Mouse (Mus musculus): Measurements from ENCODE around the gene Ptar1.

Ptar1 gene

DNA sequence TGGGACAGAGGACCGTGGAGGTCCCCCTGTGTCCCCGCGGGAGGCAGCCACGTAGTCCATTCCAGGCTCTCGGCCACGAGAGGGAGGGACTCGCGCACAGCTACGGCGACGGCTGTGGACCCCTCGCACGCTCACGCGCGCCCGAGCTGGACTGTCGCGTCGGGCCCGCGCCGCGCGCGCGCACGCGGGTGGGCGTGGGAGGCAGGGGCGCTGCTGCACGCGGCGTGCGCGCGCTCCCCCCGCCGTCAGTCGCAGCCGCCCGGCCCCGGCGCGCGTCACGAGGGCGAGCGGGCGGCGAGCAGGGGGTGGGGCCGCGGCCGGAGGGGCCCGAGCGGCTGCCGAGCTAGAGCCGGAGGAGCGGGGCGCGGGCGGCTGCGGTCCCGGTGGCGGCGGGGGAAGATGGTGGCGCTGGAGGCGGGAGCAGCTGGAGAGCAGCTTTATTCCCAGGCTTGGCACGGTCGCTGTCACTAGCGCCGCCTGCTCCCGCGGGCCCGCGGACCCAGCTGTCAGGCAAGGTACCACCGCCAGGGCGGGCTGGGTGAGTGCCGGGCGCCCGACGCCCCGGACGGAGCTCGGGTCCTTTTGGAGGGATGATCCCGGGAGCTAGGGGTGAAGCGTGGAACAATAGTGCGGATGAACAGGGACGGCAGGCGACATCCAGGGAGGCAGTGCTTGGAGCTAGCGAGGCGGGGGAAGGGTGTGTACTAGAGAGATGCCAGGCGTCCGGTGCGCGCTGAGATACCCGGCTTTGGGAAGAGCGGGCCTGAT is 71.5 kb downstream of the Ptar1 start, which contains the start of gene Apba1:
Apba1 (plus strand) TSS at position 334 of the 768 bp plus-strand sequence.
- DNase-seq (ENCODE audit: low spot score in 2 of 2), result peak; percentile 66 to 75

DNA sequence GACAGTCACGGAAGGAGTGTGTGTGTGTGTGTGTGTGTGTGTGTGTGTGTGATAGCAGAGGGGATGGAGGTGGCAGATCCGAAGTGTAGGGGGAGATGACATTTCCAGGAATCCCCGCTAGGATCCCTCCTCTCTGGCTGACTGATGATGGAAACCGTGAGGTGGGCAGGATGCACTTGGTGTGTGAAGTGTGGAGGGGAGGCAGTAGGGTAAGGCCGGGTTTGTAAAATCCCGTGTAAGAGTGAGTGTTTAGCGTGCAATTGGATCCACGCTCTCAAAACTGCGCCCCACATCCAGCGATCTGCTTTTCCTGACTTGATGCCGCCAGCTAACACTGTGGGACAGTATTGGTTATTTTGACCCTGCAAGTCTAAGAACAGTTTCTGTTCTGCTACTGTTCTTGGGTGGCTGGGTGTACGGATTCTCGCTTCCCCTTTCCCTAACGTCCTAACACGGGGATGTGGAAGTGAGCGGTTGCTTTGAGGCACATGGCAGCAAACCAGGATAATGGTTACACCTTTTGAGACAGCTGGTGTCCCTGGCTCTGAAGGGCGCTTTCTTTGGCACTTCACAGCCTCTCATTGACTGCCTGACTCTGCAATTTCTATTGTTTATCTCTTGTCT is 72.2 kb downstream of the Ptar1 start:
- DNase-seq (ENCODE audit: low spot score in 2 of 2), result no peak

GRCm38 (mm10) chr19:23763371-23763770 is 76.1 kb downstream of the Ptar1 start:
- no peak for DNase-seq (ENCODE audit: low spot score in 2 of 2)

DNA sequence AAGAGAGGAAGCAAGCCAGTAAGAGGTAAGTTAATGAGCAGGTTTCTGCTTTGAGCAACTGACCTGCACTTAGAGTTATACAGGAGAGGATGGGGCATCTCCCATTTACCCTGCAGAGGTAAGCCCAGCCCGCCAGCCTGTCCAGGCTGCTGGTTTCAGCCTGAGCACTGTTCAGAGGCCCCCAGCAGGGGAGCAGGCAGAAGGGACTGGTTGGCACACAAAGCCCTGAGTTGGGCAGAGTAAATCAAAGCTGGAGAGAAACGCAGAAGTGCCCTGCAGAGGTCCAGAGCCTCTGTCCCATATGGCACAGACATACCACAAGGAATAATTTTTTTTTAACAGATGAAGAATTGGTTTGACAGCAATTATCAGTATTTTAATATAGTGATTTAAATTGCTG is 76.8 kb downstream of the Ptar1 start:
- no peak for DNase-seq (ENCODE audit: low spot score in 2 of 2)

DNA sequence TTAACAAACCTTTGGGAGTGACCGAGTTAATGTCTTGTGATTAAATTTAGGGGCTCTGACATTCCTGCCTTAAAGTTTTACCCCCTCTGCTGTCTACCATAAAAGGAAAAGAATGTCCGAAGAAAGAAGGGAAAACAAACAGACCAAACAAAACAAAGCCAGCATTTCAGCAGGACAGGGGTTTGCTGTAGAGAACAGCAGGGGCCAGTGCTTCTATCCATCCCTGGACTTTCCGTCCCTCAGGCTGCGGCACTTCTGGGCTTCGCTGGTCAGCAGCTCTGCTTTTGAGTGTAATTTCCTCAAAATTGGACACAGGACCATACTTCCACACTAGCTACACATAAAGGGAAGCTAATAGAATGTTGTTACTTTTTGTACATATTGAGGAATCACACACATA is 81.6 kb downstream of the Ptar1 start:
- no peak for DNase-seq (ENCODE audit: low spot score in 2 of 2)

- no peak for DNase-seq (ENCODE audit: low spot score in 2 of 2)
Measured at GRCm38 (mm10) chr19:23770494-23771423, 83.5 kb downstream of the Ptar1 start.

GRCm38 (mm10) chr19:23771971-23772370 is 84.7 kb downstream of the Ptar1 start:
- DNase-seq (ENCODE audit: low spot score in 2 of 2), result no peak

GRCm38 (mm10) chr19:23775356-23775755 is 88.1 kb downstream of the Ptar1 start:
- DNase-seq (ENCODE audit: low spot score in 2 of 2), result no peak

DNA sequence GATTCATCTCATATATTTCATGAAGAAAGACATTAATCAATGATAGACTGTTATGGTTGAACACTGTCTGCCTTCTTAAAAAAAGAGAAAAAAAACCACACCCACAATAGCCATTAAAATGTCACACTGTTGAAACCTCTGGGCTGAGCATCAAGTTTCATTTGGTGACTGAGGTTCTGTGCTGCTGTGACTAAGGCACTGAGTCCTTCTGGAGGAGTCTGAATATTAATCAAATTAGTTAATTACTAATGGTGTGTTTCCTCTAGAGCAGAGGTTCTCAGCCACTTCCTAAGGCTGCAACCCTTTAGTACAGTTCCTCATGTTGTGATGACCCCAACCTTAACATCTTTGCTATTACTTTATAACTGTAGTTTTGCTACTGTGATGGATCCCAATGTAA is 91.9 kb downstream of the Ptar1 start:
- DNase-seq (ENCODE audit: low spot score in 2 of 2), result no peak

DNA sequence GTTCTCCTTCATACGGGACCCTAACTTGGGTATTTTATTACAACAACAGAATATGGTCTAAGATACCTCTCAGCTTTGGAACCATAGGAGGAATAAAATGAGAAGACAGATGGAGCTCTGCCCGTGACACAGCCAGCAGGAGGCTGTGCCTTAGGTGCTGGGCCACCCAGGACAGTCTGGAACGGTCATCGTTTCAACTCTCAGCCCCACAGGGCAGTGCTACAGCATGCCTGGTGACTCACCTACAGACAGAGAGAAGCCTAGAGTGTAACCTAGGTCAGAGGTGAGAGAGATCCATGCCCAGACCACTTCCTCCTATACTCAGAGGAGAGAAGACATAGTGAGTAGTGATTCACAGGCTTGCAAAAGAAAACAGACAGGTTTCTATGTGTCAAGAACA is 92.9 kb downstream of the Ptar1 start:
- DNase-seq (ENCODE audit: low spot score in 2 of 2), result no peak

Measured in right cerebral cortex, postnatal 36 days (tissue).